Comparison of ENCODE assay signal across 18 mouse cellular contexts in the genomic region with DNA sequence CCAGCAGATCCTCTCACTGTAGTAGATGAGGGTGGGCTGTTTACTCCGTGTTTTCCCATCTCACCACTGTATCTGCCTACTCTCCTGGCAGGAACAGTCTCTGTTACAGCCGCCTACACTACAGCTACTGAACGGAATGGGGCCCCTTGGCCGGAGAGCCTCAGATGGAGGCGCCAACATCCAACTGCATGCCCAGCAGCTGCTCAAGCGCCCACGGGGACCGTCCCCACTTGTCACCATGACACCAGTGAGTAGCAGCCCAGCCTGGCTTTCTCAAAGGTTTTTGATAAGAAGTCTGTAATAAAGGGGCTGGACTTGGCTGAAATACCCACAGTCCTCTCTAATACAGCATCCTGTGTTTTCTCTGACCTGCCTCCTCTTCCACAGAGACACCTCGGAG. TPM values are rescaled to one million over a fixed set of nuclear protein-coding genes. Genes with fewer than 3 reads are reported as not detected.
DNase-seq lines count a peak whose midpoint lies in the region; ATAC-seq lines count a peak whose summit lies in the region.
"Had no signal": no experiment of that assay in that cellular context is flagged by ENCODE, and none has a peak within 500 bp of the region (broad histone marks: within the 10 kb centered on the region; RNA-seq: fewer than 3 reads in every experiment).

No protein-coding gene starts in this region.

- H3K27me3 ChIP-seq in heart, embryonic 15.5 days = no peaks in the 10 kb centered on the region
- H3K27me3 ChIP-seq in midbrain, embryonic 15.5 days (replicated peaks) = no peaks in the 10 kb centered on the region
- H3K27me3 ChIP-seq: CH12.LX; embryonic facial prominence, embryonic 13.5 days; forebrain, embryonic 13.5 days; hindbrain, embryonic 12.5 days; limb, embryonic 12.5 days had no signal

- peak overlapping the region; percentile 78 for H3K27ac ChIP-seq in heart, embryonic 15.5 days
- no peak overlapping the region for H3K27ac ChIP-seq in midbrain, embryonic 15.5 days
- H3K27ac ChIP-seq: embryonic facial prominence, embryonic 13.5 days; forebrain, embryonic 13.5 days; hindbrain, embryonic 12.5 days; limb, embryonic 12.5 days had no signal

- H3K9ac ChIP-seq in heart, embryonic 15.5 days = no peak overlapping the region
- H3K9ac ChIP-seq in midbrain, embryonic 15.5 days = no peak overlapping the region
- H3K9ac ChIP-seq: embryonic facial prominence, embryonic 13.5 days; forebrain, embryonic 13.5 days; hindbrain, embryonic 12.5 days; limb, embryonic 12.5 days had no signal

- no peak overlapping the region for H3K4me3 ChIP-seq in heart, embryonic 15.5 days
- H3K4me3 ChIP-seq in midbrain, embryonic 15.5 days = no peak overlapping the region
- H3K4me3 ChIP-seq: embryonic facial prominence, embryonic 13.5 days; forebrain, embryonic 13.5 days; hindbrain, embryonic 12.5 days; limb, embryonic 12.5 days had no signal

- peaks cover 42% of the 10 kb centered on the region for H3K4me1 ChIP-seq in heart, embryonic 15.5 days (replicated peaks)
- no peaks in the 10 kb centered on the region for H3K4me1 ChIP-seq in midbrain, embryonic 15.5 days
- H3K4me1 ChIP-seq: embryonic facial prominence, embryonic 13.5 days; forebrain, embryonic 13.5 days; hindbrain, embryonic 12.5 days; limb, embryonic 12.5 days had no signal

- peak; percentile 53 for DNase-seq in layer of hippocampus, adult 11-12 months (ENCODE audit: low spot score)
- no peak for DNase-seq in layer of hippocampus, adult 9-10 months (ENCODE audit: low spot score)
- DNase-seq in frontal cortex, postnatal 36 days (ENCODE audit: low spot score in 2 of 2) = peak; percentile 46 to 48
- peak; percentile 42 to 55 for DNase-seq in layer of hippocampus, postnatal 36 days
- no peak for DNase-seq in thymus, postnatal 14 days
- DNase-seq in urinary bladder, postnatal 4 days (ENCODE audit: low spot score in 2 of 2) = no peak
- DNase-seq: adrenal gland, postnatal 14 days; kidney, adult 2 months had no signal

- 34% methylated on average over 9 of the region's 9 CpGs for WGBS in heart, embryonic 15.5 days
- whole genome bisulfite sequencing in midbrain, embryonic 15.5 days = 87% methylated on average over 9 of the region's 9 CpGs

- no peaks in the 10 kb centered on the region for H3K9me3 ChIP-seq in heart, embryonic 15.5 days (replicated peaks)
- H3K9me3 ChIP-seq in midbrain, embryonic 15.5 days = no peaks in the 10 kb centered on the region
- H3K9me3 ChIP-seq: embryonic facial prominence, embryonic 13.5 days; forebrain, embryonic 13.5 days; hindbrain, embryonic 12.5 days; limb, embryonic 12.5 days had no signal

- H3K4me2 ChIP-seq in heart, embryonic 15.5 days = no peak overlapping the region
- no peak overlapping the region for H3K4me2 ChIP-seq in midbrain, embryonic 15.5 days
- H3K4me2 ChIP-seq: embryonic facial prominence, embryonic 13.5 days; forebrain, embryonic 13.5 days; hindbrain, embryonic 12.5 days; limb, embryonic 12.5 days had no signal

- H3K36me3 ChIP-seq in heart, embryonic 15.5 days = peaks cover 17% of the 10 kb centered on the region; the same call in 1 of the 2 replicates
- H3K36me3 ChIP-seq in midbrain, embryonic 15.5 days (replicated peaks) = peaks cover 20% of the 10 kb centered on the region

- peak; percentile 66; the same call in 1 of the 2 replicates for ATAC-seq in heart, embryonic 15.5 days (replicated peaks; ENCODE audit: insufficient number of reproducible peaks, insufficient read depth, low FRiP score, low read depth)
- ATAC-seq in midbrain, embryonic 15.5 days (replicated peaks) = no peak
- ATAC-seq: forebrain, embryonic 13.5 days had no signal

RNA-seq across cellular contexts. Expression of a gene that starts 29.9 kb away (rescaled TPM):
- 3.9 and 29.5 TPM in 2 replicates for polyA plus RNA-seq in heart, embryonic 15.5 days (2015; fragmentation: Nextera tagmentation; extraction: Ambion mirVana)
- not detected for total RNA-seq in layer of hippocampus, postnatal 36 days (2021)
- polyA plus RNA-seq in midbrain, embryonic 15.5 days (2015; fragmentation: Nextera tagmentation; extraction: Ambion mirVana) = 4.2 and 8.2 TPM in 2 replicates
- total RNA-seq: CH12.LX; monocyte, adult 5-6 weeks had no signal

RNA-seq across cellular contexts. Expression of a gene that starts 37.0 kb away (rescaled TPM):
- polyA plus RNA-seq in heart, embryonic 15.5 days (2015; fragmentation: Nextera tagmentation; extraction: Ambion mirVana) = 0.36 TPM in 1 of 2 replicates, not detected in the other
- 1 to 10 TPM in 1 of 2 experiments, not detected in 1; 1.4 TPM for total RNA-seq in layer of hippocampus, postnatal 36 days (2021)
- polyA plus RNA-seq in midbrain, embryonic 15.5 days (2015; fragmentation: Nextera tagmentation; extraction: Ambion mirVana) = not detected in 2 replicates
- total RNA-seq: CH12.LX; monocyte, adult 5-6 weeks had no signal
- polyA plus RNA-seq: embryonic facial prominence, embryonic 13.5 days; forebrain, embryonic 13.5 days; hindbrain, embryonic 12.5 days; limb, embryonic 12.5 days; lung, embryonic 16.5 days; stomach, embryonic 14.5 days had no signal

RNA-seq across cellular contexts. Expression of a gene that starts 42.0 kb away (rescaled TPM):
- 0.13 TPM in 1 of 2 replicates, not detected in the other for polyA plus RNA-seq in heart, embryonic 15.5 days (2015; fragmentation: Nextera tagmentation; extraction: Ambion mirVana)
- not detected for total RNA-seq in layer of hippocampus, postnatal 36 days (2021)
- 1.0 TPM in 1 of 2 replicates, not detected in the other for polyA plus RNA-seq in midbrain, embryonic 15.5 days (2015; fragmentation: Nextera tagmentation; extraction: Ambion mirVana)
- total RNA-seq: CH12.LX; monocyte, adult 5-6 weeks had no signal
- polyA plus RNA-seq: embryonic facial prominence, embryonic 13.5 days; hindbrain, embryonic 12.5 days; limb, embryonic 12.5 days; lung, embryonic 16.5 days had no signal

Comparison
In these comparisons a context has a peak if more than half of its experiments do, and no peak if none do; other contexts are left out.
1. DNase-seq: peak in layer of hippocampus, adult 11-12 months (single experiment), frontal cortex, postnatal 36 days (2 of 2) and layer of hippocampus, postnatal 36 days (2 of 2); none in layer of hippocampus, adult 9-10 months (single experiment), thymus, postnatal 14 days (single experiment) and urinary bladder, postnatal 4 days (0 of 2).